Mouse (Mus musculus) embryonic fibroblast, embryonic 13.5 days (primary cell): ENCODE measurements around the gene Cdhr2.

Source experiments
- CTCF ChIP-seq: IDR thresholded peaks from 2 replicates; pipeline ENCODE4 v1.5.1; 2011; ENCODE audit warnings: mild to moderate bottlenecking, control low read depth, low read length, moderate library complexity, borderline replicate concordance; ENCODE audit not compliant: insufficient read depth
- POLR2A ChIP-seq: IDR thresholded peaks from 2 replicates; pipeline ENCODE4 v1.6.1; 2011; ENCODE audit warnings: low read depth, mild to moderate bottlenecking, control low read depth, low read length, moderate library complexity

- TF ChIP-seq POLR2A: no peak
- TF ChIP-seq CTCF: no peak
These were observed 36.9 kb downstream of the Cdhr2 start for GRCm38 (mm10) chr13:54738213-54738601.
